Mouse (Mus musculus): ENCODE data around the gene Hnrnpl. TPM values are rescaled to one million over a fixed set of nuclear protein-coding genes. Genes with fewer than 3 reads are reported as not detected.

The Hnrnpl gene
- total RNA-seq, 4 experiments from 2014 or later: 185 to 230 (median 214) TPM

DNA sequence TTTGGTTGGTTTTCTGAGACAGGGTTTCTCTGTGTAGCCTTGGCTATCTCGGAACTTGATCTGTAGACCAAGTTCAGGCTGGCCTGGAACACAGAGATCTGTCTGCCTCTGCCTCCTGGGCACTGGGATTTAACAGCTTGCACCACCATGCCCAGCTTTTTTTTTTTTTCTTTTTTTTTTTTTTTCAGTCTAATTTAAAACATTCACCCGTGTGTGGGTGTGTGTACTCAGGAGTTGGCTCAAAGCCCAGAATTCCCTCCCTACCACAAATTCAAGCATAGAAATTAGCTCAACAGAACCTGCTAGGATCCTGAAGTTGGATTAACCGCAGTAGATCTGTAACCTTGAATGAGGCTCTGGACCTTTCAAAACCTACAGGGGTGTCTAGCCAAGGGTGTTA, 19.0 kb downstream of the Hnrnpl start:
- DNase-seq (ENCODE audit: low spot score): peak; percentile 57

GRCm38 (mm10) chr7:28829821-28830220, 21.5 kb downstream of the Hnrnpl start:
- DNase-seq (ENCODE audit: low spot score): peak; percentile 55

GRCm38 (mm10) chr7:28830981-28831380, 22.6 kb downstream of the Hnrnpl start:
- DNase-seq (ENCODE audit: low spot score): no peak

DNA sequence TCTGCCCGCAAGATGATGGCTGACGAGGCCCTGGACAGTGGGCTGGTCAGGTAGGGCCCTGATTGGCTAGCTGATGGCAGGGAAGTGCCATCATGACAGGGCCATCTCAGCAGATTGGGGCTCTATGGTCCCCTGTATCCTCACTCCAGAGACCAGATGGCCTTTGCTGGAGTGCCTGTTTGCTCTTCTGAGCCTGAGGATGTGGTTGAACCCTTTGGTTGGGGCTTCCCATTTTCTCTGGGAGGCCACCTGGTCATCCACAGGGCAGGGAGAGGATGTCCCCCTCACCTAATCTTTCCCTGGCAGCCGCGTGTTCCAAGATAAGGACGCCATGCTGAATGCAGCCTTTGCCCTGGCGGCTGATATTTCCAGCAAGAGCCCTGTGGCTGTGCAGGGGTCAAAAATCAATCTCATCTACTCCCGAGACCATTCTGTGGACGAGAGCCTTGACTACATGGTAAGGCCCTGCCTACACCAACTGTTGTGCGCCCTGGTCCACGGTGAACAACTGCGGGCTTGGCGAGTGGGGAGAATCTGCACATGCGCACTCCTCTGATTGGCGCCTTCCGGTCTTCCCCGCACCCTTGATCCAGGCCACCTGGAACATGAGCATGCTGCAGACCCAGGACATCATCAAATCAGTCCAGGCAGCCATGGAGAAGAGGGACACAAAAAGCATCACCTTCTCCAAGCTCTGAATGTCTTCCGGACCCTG, 23.2 kb downstream of the Hnrnpl start:
- DNase-seq (ENCODE audit: low spot score): no peak

DNA sequence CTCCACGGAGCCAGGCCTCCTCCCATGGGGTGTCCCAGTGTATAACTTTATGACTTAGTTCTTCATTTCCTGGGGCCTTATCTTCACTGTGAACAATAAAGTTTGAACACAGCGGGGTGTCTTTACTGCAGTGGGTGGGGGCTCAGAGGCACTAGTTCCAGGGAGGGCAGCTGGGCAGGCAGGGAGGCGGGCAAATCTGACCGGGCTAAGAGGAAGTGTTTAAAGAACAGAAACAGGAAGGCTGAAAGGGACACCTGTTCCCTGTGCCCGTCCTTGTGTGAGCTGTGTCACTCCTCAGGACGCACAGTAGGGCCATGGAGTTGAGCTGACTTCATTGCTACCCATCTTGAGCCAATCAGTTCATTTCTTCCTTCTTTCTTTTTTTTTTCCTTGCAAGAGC, 23.8 kb downstream of the Hnrnpl start:
- DNase-seq (ENCODE audit: low spot score): no peak

GRCm38 (mm10) chr7:28833723-28834347, 25.5 kb downstream of the Hnrnpl start, which contains the start of gene Lgals4:
Lgals4 (plus strand) TSS chr7:28833854.
- DNase-seq (ENCODE audit: low spot score): no peak

DNA sequence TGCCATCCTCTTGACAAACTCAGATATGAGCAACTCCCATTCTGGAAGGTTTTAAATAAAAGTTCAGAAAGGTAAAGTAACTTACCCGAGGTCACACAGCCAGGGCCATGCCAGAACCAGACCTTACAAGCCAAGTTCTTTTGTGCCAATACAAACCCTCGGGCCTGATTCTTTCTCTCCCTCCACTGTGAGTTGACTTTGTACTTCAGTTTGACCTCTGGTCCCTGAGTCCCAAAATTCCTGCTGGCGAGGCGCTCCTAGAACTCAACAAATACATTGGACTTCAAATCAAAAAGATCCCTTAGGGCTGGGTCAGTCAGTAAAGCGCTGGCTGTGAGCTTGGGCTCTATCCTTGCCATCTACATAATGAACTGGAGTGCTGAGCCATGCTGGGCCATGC, 28.6 kb downstream of the Hnrnpl start:
- DNase-seq (ENCODE audit: low spot score): no peak

- no peak for DNase-seq (ENCODE audit: low spot score)
Observed at GRCm38 (mm10) chr7:28838331-28838730, 30.0 kb downstream of the Hnrnpl start.

- DNase-seq (ENCODE audit: low spot score): no peak
Observed at GRCm38 (mm10) chr7:28847273-28847672, 38.9 kb downstream of the Hnrnpl start.

DNA sequence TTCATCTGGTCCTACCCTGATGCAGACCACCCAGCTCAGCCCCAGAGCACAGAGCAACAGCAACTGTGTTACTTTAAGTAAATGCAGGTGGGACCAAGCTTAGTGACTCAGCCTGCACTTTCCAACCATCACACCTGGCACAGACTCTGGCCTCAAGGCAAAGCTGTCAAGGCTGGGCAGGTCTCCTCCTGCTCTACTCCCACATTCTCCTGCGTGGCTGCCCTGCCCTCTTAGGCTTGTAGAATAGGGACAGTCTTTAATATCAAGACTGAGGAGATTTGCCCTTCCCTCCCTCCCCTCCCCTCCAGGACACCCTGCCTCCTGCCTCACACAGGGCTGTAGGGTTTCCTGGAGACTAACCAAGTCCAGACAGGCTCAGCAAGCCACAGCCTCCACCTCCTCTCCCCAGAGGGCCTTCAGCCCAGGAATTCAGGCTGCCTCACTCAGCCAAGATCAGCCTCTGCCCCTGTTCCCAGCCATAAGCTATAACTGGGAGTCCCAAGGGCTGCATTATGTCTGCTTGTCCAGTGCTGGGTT, 41.4 kb downstream of the Hnrnpl start:
- no peak for DNase-seq (ENCODE audit: low spot score)

DNA sequence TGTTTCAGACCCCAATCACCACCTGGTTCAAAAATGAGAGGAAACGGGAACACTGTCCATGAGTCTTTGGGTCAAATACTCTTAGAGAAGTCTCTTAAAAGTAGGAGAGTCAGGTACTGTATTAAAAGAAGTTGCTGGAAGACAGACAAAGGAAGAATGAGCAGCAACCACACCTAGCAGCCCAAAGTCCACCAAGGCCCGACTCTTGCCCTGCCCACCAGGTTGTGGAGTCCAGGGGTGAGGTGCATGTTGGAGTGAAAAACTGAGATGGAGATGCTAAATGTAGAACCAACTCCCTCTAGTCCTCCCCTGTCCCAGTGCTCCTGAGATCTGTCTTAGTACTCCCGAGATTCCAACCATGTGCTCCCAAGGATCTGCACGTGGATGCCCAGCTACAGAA, 42.3 kb downstream of the Hnrnpl start:
- DNase-seq (ENCODE audit: low spot score): no peak

DNA sequence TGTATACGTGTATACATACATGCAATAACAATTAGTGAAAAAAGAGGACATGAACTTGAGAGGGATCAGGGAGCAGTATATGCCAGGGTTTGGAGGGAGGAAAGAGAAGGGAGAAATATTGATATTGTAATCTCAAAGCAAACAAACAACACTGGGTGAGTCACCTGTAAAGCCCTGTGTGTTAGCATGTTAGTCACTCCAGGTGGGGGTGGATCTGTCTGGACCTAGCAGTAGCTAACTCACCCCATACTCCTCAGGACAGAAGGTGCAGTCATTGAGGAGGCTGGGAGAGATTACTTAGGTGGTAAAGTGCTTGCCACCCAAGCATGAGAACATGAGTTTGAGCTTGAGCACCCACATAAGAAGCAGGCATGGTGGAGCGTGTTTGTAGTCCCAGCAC, 51.6 kb downstream of the Hnrnpl start:
- no peak for DNase-seq (ENCODE audit: low spot score)

- DNase-seq (ENCODE audit: low spot score): no peak
Observed at GRCm38 (mm10) chr7:28860898-28861297, 52.6 kb downstream of the Hnrnpl start.

GRCm38 (mm10) chr7:28862817-28863499, 54.6 kb downstream of the Hnrnpl start:
- DNase-seq (ENCODE audit: low spot score): no peak

GRCm38 (mm10) chr7:28863540-28863939, 55.2 kb downstream of the Hnrnpl start, which contains the start of gene Lgals7:
Lgals7 (plus strand) TSS chr7:28863853.
- no peak for DNase-seq (ENCODE audit: low spot score)

GRCm38 (mm10) chr7:28864288-28864750, 56.0 kb downstream of the Hnrnpl start:
- DNase-seq (ENCODE audit: low spot score): no peak

DNA sequence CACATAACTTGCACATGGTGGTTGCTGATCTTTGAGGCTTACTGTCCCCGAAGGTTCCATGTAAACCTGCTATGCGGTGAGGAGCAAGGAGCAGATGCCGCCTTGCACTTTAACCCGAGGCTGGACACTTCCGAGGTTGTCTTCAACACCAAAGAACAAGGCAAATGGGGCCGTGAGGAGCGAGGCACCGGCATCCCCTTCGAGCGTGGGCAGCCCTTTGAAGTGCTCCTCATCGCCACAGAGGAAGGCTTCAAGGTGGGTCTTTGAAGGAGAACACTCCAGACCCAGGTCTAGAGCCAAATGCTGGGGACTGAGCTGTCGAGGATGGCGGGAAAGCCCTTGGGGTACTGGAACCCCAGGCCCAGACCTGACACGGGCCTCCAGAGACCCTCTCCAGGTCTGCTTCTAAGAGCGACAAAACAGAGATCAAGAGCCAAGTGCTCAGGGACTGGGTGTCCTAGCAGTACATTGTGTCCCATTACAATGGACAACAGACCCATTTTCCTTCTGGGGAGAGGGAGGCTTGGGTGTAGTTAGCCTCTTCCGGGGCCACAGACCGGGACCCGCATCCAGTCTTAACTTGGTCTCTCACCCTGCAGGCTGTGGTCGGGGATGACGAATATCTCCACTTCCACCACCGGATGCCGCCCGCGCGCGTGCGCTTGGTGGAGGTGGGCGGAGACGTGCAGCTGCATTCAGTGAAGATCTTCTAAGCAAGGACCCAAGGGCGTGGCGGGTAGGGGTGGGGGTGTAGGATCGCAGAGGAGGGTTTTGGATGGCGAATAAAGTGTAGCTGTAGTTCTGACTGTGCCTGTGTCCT, 57.4 kb downstream of the Hnrnpl start:
- DNase-seq (ENCODE audit: low spot score): peak; percentile 86

DNA sequence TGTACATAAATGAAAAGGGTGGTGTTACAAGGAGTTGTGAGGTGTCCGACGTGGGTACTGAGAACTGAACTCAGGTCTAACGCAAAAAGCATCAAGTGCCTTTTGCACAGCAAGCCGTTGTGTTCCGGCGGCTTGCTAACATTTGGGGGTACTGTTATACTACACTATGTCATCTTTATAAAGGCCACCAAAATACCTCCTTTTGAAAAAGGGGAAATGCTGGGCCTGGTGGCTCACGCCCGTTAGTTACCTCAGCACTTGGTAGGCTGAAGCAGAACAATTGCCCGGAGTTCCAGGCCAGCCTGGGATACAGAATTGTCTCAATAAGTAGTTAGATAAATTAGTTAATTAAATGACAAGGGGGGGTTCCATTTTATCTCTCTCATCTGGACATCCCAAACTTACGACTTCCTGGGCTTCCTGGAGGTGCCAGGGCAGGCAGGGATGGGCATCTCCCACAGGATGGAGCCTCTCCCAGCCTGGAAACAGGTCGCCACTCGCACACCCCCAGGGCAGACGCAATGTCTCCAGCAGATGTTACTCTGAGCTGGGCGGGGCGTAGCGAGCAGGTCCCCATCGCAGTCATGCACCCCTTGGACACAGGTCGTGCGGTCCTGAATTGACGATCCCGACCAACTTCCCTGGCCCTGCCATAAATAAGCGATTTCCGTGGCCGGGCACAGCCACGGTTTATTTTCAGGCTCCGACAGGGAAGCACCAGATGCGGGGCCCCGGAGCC, 58.6 kb downstream of the Hnrnpl start:
- DNase-seq (ENCODE audit: low spot score): no peak

DNA sequence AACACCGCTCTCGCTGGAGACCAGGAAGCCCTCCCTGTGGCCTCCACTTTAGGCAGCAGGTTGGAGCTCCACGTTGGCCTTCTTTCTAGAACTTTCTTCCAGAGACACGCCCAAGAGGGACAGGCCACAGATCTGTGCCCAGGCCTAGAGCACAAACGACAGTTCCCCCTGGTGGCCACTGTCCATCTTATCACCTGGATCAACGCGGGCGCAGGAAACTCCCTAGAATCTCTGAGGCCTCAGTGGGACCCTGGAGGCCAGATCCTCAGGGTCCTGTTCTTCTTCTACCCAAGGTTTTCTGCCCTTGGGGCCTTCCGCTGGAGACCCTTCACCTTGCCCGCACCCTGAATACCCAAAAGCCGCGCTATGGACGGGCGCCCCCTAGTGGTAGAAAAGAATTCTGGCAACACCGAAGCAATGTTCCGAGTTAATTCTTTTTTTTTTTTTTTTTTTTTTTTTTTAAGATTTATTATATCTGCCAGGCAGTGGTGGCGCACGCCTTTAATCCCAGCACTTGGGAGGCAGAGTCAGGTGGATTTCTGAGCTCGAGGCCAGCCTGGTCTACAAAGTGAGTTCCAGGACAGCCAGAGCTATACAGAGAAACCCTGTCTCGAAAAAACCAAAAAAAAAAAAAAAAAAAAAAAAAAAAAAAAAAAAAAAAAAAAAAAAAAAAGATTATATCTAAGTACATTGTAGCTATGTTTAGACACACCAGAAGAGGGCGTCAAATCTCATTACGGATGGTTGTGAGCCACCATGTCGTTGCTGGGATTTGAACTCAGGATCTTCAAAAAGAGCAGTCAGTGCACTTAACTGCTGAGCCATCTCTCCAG, 59.4 kb downstream of the Hnrnpl start:
- peak; percentile 82 for DNase-seq (ENCODE audit: low spot score)
